8 mouse cellular contexts compared by ENCODE assay signal in the genomic region with DNA sequence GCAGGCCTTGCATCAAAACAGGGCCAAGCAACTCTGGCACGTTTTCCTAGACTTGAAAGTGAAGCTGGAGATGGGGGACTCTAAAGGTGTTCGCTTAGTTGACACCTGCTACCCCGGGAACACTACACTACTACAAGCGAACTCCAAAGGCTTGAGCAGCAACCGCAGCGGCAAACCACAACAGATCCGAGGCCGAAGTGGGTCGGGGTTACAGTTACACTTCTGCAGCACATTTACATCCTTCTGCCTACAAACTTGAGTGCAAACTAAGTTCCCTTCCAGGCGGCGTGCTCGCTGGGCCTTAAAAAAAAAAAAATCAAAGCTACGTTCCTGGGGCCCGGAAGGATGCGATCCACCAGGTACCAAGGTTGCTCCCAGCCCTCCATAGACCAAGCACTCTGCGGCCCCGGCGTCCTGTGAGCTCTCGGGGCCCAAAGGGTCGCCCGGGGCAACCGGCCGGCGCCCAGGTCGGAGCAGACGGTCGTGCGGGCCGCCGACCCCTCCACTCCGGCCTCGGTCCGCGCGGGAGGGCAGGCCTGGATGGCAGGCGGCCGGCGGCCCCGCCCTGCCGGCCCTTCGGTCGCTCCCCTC. TPM values are rescaled to one million over a fixed set of nuclear protein-coding genes. Genes with fewer than 3 reads are reported as not detected.
DNase-seq lines count a peak whose midpoint lies in the region; ATAC-seq and TF ChIP-seq lines count a peak whose summit lies in the region.

No protein-coding gene starts in this region.

- TF ChIP-seq POLR2A in lung, adult 2 months (IDR thresholded peaks at IDR 0.05; ENCODE audit: borderline replicate concordance, extremely low read depth, low read depth, low read length), result no peak

- no peaks in the 10 kb centered on the region for H3K27me3 ChIP-seq in kidney, embryonic 15.5 days
- H3K27me3 ChIP-seq in hindbrain, embryonic 11.5 days (ENCODE audit: control insufficient read depth, insufficient read depth, low read length), result no peaks in the 10 kb centered on the region

- no peak for TF ChIP-seq CTCF in lung, adult 2 months (IDR thresholded peaks at IDR 0.05; ENCODE audit: insufficient read depth, low read length)

- H3K27ac ChIP-seq in kidney, embryonic 15.5 days, result peak overlapping the region; percentile 98
- peak overlapping the region; percentile 93 for H3K27ac ChIP-seq in hindbrain, embryonic 11.5 days (ENCODE audit: low read depth, low read length)

- H3K4me2 ChIP-seq in kidney, embryonic 15.5 days, result peak overlapping the region; percentile 69
- peak overlapping the region; percentile 63 for H3K4me2 ChIP-seq in hindbrain, embryonic 11.5 days (replicated peaks; ENCODE audit: low read depth, low read length)

- peak; percentile 47; the same call in 1 of the 2 replicates for ATAC-seq in kidney, embryonic 15.5 days (replicated peaks; ENCODE audit: low FRiP score)
- no peak for ATAC-seq in hindbrain, embryonic 11.5 days (ENCODE audit: low FRiP score)

- no peak for DNase-seq in kidney, adult 11 months
- peak; percentile 36 for DNase-seq in MEL-GATA-1-ER (ENCODE audit: extremely low read depth, low read depth)
- DNase-seq in embryo, embryonic 9.5 days (ENCODE audit: extremely low spot score), result peak; percentile 25
- peak; percentile 59 for DNase-seq in hindbrain, embryonic 11.5 days (ENCODE audit: low spot score)
- peak; percentile 38 for DNase-seq in lung, adult 2 months
- DNase-seq in right cerebral cortex, postnatal 25 days, result peak; percentile 26
- no peak for DNase-seq in ovary, postnatal 14 days (ENCODE audit: low spot score)

- H3K4me3 ChIP-seq in kidney, embryonic 15.5 days (replicated peaks), result peak overlapping the region; percentile 93
- peak overlapping the region; percentile 86 for H3K4me3 ChIP-seq in hindbrain, embryonic 11.5 days (ENCODE audit: low read depth, low read length)
- H3K4me3 ChIP-seq in lung, adult 2 months (replicated peaks; ENCODE audit: extremely low read depth, low read depth, low read length), result peak overlapping the region; percentile 96

- under 1% methylated on average over 42 of the region's 42 CpGs for WGBS in kidney, embryonic 15.5 days
- WGBS in hindbrain, embryonic 11.5 days, result under 1% methylated on average over 35 of the region's 42 CpGs
- WGBS in lung, adult 2 months, result 2% methylated on average over 42 of the region's 42 CpGs

- peaks cover 54% of the 10 kb centered on the region for H3K4me1 ChIP-seq in kidney, embryonic 15.5 days
- H3K4me1 ChIP-seq in hindbrain, embryonic 11.5 days (replicated peaks; ENCODE audit: control insufficient read depth, insufficient read depth, low read length), result 0 out of 2 replicates have a peak, but pooled peaks cover 2% of the 10 kb centered on the region
- H3K4me1 ChIP-seq in lung, adult 2 months (ENCODE audit: control insufficient read depth, insufficient read depth, low read length), result peaks cover 20% of the 10 kb centered on the region

- peak overlapping the region; percentile 95 for H3K9ac ChIP-seq in kidney, embryonic 15.5 days
- peak overlapping the region; percentile 96 for H3K9ac ChIP-seq in hindbrain, embryonic 11.5 days (ENCODE audit: low read depth, low read length)

- peaks cover 6% of the 10 kb centered on the region; the same call in 1 of the 2 replicates for H3K36me3 ChIP-seq in kidney, embryonic 15.5 days
- H3K36me3 ChIP-seq in hindbrain, embryonic 11.5 days (ENCODE audit: control insufficient read depth, insufficient read depth, low read length), result no peaks in the 10 kb centered on the region

- H3K9me3 ChIP-seq in kidney, embryonic 15.5 days (replicated peaks), result no peaks in the 10 kb centered on the region
- H3K9me3 ChIP-seq in hindbrain, embryonic 11.5 days (ENCODE audit: control insufficient read depth, low read length), result no peaks in the 10 kb centered on the region

RNA-seq across cellular contexts. Expression of gene Sec24b, which starts 1.5 kb away (rescaled TPM):
- 33.6 and 36.9 TPM in 2 replicates for polyA plus RNA-seq in kidney, embryonic 15.5 days (2015; fragmentation: Nextera tagmentation; extraction: Ambion mirVana)
- polyA plus RNA-seq in hindbrain, embryonic 11.5 days (2014; fragmentation: Nextera tagmentation; extraction: Ambion mirVana), result 29.9 and 30.0 TPM in 2 replicates
- 63.4 and 72.6 TPM in 2 replicates for polyA plus RNA-seq in lung, adult 2 months (2012; rRNA removed)

Comparison
In these comparisons a context has a peak if more than half of its experiments do, and no peak if none do; other contexts are left out.
1. DNase-seq: peak in MEL-GATA-1-ER (single experiment), embryo, embryonic 9.5 days (single experiment), hindbrain, embryonic 11.5 days (single experiment), lung, adult 2 months (single experiment) and right cerebral cortex, postnatal 25 days (single experiment); none in kidney, adult 11 months (single experiment) and ovary, postnatal 14 days (single experiment).
2. Peak in every context shown above with its lines, with median percentiles within 50 percentile points of each other: H3K4me3 ChIP-seq.